Mouse (Mus musculus): Measurements from ENCODE around the gene Msi2. TPM values are rescaled to one million over a fixed set of nuclear protein-coding genes. Genes with fewer than 3 reads are reported as not detected.

Msi2 gene
- total and polyA plus RNA-seq, 2 experiments = 6.4 to 10.8 TPM

DNA sequence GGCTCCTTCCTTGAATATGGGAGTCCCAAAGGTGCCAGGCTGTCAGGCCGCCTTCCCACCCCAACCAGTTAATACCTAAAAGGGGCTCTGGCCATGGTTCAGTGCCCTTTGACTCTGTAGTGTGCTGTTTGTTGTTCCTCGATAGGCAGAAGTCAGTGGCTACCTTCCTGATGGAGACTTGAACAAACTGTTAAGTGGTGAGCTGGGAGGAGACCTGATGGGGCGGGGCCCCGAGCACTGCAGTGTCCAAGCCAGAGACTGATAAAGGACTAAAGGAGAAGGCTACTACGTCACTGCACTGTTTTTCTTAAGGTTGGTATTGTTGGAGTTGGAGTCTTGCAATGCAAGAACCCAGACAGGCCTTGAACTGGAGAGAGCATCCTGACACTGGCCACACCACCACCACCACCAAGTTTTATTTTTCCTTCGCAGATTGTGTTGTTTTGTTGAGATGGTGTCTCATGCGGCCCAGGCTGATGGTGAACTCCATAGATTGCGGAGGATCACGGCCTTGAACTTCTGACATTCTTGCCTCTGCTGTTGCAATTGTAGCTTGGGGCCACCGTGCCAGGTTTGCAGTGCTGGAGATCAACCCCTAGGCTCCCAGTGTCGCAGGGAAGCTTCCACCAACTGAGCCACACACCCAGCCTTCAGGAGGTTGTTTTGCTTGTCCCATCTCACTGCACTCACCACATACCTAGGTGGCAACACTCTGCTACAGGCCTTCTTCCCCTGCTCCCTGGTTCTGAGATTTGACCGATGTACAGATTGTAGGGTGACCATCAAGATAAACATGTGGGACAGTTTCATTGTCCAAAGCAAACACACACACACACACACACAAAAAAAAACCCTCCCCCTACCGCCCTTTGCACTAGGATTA, 2.2 kb upstream of the Msi2 start:
- Histone ChIP-seq H3K79me2 (ENCODE audit: control insufficient read depth, insufficient read depth, low read length) (0 out of 2 replicates have a peak, but pooled peaks cover 3% of the 10 kb centered on the region), H3K27me3 (ENCODE audit: control insufficient read depth, insufficient read depth, low read length) (no peaks in the 10 kb centered on the region), H3K4me3 (ENCODE audit: insufficient read depth, low read depth, low read length) (no peak overlapping the region), H3K36me3 (ENCODE audit: control insufficient read depth, insufficient read depth, low read length) (no peaks in the 10 kb centered on the region), H3K4me1 (ENCODE audit: control insufficient read depth, insufficient read depth, low read length) (no peaks in the 10 kb centered on the region; the same call in 1 of the 2 replicates), H3K27ac (replicated peaks; ENCODE audit: insufficient read depth, low read depth, low read length) (no peak overlapping the region), H3K9ac (ENCODE audit: low read depth, low read length) (no peak overlapping the region)
- DNase-seq (ENCODE audit: extremely low read depth, low read depth, low spot score) = peak; percentile 36
- 60% methylated on average over 13 of the region's 13 CpGs for WGBS
- no peak for TF ChIP-seq POLR2A (IDR thresholded peaks at IDR 0.05; ENCODE audit: extremely low read depth, insufficient read depth, low read length)
- TF ChIP-seq CTCF (IDR thresholded peaks at IDR 0.05; ENCODE audit: low read depth, low read length) = no peak

DNA sequence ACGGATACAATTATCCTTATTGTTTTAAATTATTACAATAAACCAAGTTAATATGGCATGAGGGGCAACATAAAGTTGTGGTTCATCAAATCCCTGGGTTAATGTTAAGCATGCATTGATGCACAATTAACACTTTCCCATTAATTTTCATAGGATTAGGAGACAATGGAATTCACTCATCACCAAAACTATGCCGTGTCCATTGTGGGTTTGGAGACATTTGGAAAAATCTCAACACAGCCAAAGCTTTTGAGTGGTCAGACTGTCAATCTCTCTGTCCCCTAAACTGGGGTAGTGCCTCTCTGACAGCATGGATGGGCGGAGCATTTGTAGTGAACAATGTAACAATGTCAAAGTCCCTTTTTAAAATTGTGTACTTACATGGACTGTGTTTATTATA, 1.3 kb upstream of the Msi2 start:
- TF ChIP-seq POLR2A (IDR thresholded peaks at IDR 0.05; ENCODE audit: extremely low read depth, insufficient read depth, low read length) (no peak), CTCF (IDR thresholded peaks at IDR 0.05; ENCODE audit: low read depth, low read length) (no peak)
- Histone ChIP-seq H3K4me3 (ENCODE audit: insufficient read depth, low read depth, low read length) (no peak overlapping the region), H3K9ac (ENCODE audit: low read depth, low read length) (no peak overlapping the region), H3K79me2 (ENCODE audit: control insufficient read depth, insufficient read depth, low read length) (0 out of 2 replicates have a peak, but pooled peaks cover 3% of the 10 kb centered on the region), H3K36me3 (ENCODE audit: control insufficient read depth, insufficient read depth, low read length) (no peaks in the 10 kb centered on the region), H3K4me1 (ENCODE audit: control insufficient read depth, insufficient read depth, low read length) (no peaks in the 10 kb centered on the region; the same call in 1 of the 2 replicates), H3K27me3 (ENCODE audit: control insufficient read depth, insufficient read depth, low read length) (no peaks in the 10 kb centered on the region), H3K27ac (replicated peaks; ENCODE audit: insufficient read depth, low read depth, low read length) (no peak overlapping the region)
- no peak for DNase-seq (ENCODE audit: extremely low read depth, low read depth, low spot score)
- 74% methylated on average over 3 of the region's 3 CpGs for WGBS

DNA sequence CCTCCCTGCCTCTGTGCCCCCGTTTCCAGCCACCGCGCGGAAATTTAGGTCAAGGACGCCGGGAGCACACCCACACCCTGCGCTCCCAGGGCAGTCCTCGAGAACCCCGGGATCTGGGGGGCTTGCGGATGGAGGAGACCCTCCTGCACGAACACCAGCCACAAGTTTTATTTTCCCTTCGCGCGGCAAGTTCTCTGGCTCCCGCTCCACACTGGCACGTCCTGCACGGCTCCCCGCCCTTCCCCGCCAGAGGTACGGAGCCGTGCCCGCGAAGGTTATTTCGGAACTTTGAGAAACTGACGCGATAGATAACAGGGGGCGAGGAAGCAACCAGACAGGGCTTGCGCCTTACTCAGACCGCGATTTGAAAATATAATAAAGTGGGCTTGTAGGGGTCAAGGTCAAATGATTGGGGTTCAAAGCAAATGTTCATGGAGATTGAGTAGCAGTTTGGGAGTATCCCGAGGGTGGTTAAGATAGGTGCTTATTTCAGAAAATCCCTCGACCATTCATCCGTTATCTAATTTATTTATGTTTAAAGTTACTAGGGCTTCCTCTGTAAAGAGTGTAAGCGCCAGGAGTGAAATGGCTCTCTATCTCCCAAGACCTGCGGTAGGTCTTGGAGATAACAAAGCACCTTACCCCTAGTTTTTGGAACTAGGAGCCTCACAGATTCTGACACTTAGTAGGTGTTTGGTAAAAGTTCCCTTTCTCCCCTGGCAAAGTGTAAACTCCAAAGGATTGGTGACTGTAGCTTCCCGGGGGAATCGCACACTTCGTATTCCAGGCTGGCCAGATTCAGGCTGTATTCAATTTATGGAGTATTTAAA, 668 bp upstream of the Msi2 start:
- 12% methylated on average over 38 of the region's 38 CpGs for WGBS
- peak overlapping the region; percentile 93 for H3K9ac ChIP-seq (ENCODE audit: low read depth, low read length)
- DNase-seq (ENCODE audit: extremely low read depth, low read depth, low spot score) = peak; percentile 24
- no peaks in the 10 kb centered on the region; the same call in 1 of the 2 replicates for H3K4me1 ChIP-seq (ENCODE audit: control insufficient read depth, insufficient read depth, low read length)
- H3K79me2 ChIP-seq (ENCODE audit: control insufficient read depth, insufficient read depth, low read length) = 0 out of 2 replicates have a peak, but pooled peaks cover 3% of the 10 kb centered on the region
- H3K27me3 ChIP-seq (ENCODE audit: control insufficient read depth, insufficient read depth, low read length) = no peaks in the 10 kb centered on the region
- peak overlapping the region; percentile 88 for H3K4me3 ChIP-seq (ENCODE audit: insufficient read depth, low read depth, low read length)
- H3K27ac ChIP-seq (replicated peaks; ENCODE audit: insufficient read depth, low read depth, low read length) = peak overlapping the region; percentile 74
- H3K36me3 ChIP-seq (ENCODE audit: control insufficient read depth, insufficient read depth, low read length) = no peaks in the 10 kb centered on the region
- TF ChIP-seq CTCF (IDR thresholded peaks at IDR 0.05; ENCODE audit: low read depth, low read length) = no peak
- no peak for TF ChIP-seq POLR2A (IDR thresholded peaks at IDR 0.05; ENCODE audit: extremely low read depth, insufficient read depth, low read length)

DNA sequence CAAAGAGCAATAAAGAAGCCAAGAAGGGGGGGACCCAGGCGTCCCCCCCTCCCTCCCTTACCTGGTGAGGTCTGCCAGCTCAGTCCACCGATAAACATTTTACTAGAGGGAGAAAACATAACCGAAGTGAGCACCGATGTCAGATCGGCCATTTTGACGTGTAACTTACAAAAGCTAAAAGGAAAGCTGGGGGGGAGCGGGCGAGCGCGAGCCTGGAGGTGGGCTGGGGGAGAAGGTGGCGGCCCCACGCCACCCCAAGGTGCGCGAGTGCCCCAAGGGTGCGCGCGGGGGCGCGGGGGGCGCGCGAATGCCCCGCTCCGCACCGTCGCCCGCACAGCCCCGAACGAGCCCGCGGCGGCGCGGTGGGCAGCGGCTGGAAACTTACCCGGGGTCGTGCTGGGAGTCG, 666 bp downstream of the Msi2 start:
- WGBS = 0% methylated on average over 38 of the region's 38 CpGs
- no peak overlapping the region for H3K27ac ChIP-seq (replicated peaks; ENCODE audit: insufficient read depth, low read depth, low read length)
- peak overlapping the region; percentile 88 for H3K4me3 ChIP-seq (ENCODE audit: insufficient read depth, low read depth, low read length)
- peak overlapping the region; percentile 100 for H3K9ac ChIP-seq (ENCODE audit: low read depth, low read length)
- peak; percentile 21 for DNase-seq (ENCODE audit: extremely low read depth, low read depth, low spot score)
- peaks cover under 1% of the 10 kb centered on the region; the same call in 1 of the 2 replicates for H3K36me3 ChIP-seq (ENCODE audit: control insufficient read depth, insufficient read depth, low read length)
- no peaks in the 10 kb centered on the region for H3K27me3 ChIP-seq (ENCODE audit: control insufficient read depth, insufficient read depth, low read length)
- H3K79me2 ChIP-seq (ENCODE audit: control insufficient read depth, insufficient read depth, low read length) = 0 out of 2 replicates have a peak, but pooled peaks cover 3% of the 10 kb centered on the region
- TF ChIP-seq POLR2A (IDR thresholded peaks at IDR 0.05; ENCODE audit: extremely low read depth, insufficient read depth, low read length) (no peak), CTCF (IDR thresholded peaks at IDR 0.05; ENCODE audit: low read depth, low read length) (no peak)
- H3K4me1 ChIP-seq (ENCODE audit: control insufficient read depth, insufficient read depth, low read length) = no peaks in the 10 kb centered on the region; the same call in 1 of the 2 replicates

DNA sequence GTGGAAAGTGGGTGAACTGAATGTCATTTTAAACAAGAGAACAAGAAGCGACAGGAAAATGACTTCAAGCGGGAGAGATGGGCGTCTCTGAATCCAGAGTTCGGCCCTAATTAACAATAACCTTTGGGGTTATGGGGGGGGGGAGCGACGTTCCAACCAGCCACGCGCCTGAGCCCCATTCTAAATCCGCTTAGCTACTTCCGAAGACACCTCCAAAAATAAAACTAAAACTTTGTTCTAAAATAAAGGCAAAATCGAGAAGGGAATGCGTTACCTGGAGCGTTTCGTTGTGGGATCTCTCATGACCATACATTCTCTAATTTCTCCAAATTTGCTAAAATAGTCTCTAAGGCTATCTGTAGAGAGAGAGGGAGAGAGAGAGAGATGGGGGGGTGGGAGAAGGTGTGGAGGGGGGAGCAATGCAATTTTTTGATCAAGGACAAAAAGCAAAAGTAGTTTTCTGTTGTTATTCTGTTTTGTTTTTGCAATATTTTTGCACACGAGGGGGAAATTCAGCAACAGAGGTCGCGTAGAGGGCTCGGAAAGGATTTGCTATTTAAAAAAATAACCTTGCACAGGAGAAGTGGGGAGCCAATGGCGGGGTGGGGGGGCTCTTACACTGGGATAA, 1.2 kb downstream of the Msi2 start:
- peak overlapping the region; percentile 88 for H3K4me3 ChIP-seq (ENCODE audit: insufficient read depth, low read depth, low read length)
- WGBS = 5% methylated on average over 19 of the region's 19 CpGs
- 0 out of 2 replicates have a peak, but pooled peaks cover 3% of the 10 kb centered on the region for H3K79me2 ChIP-seq (ENCODE audit: control insufficient read depth, insufficient read depth, low read length)
- peaks cover 5% of the 10 kb centered on the region; the same call in 1 of the 2 replicates for H3K36me3 ChIP-seq (ENCODE audit: control insufficient read depth, insufficient read depth, low read length)
- no peaks in the 10 kb centered on the region; the same call in 1 of the 2 replicates for H3K4me1 ChIP-seq (ENCODE audit: control insufficient read depth, insufficient read depth, low read length)
- no peak for TF ChIP-seq POLR2A (IDR thresholded peaks at IDR 0.05; ENCODE audit: extremely low read depth, insufficient read depth, low read length)
- TF ChIP-seq CTCF (IDR thresholded peaks at IDR 0.05; ENCODE audit: low read depth, low read length) = no peak
- H3K27me3 ChIP-seq (ENCODE audit: control insufficient read depth, insufficient read depth, low read length) = no peaks in the 10 kb centered on the region
- peak overlapping the region; percentile 100; the same call in 1 of the 2 replicates for H3K9ac ChIP-seq (ENCODE audit: low read depth, low read length)
- no peak overlapping the region for H3K27ac ChIP-seq (replicated peaks; ENCODE audit: insufficient read depth, low read depth, low read length)
- DNase-seq (ENCODE audit: extremely low read depth, low read depth, low spot score) = no peak
